Mouse (Mus musculus): ENCODE measurements at regions not wholly inside any gene's neighbourhood (a gene's known extent, or its start where the extent isn't known, plus 50 kb on each side); places are given as distances from the start of the nearest gene placed in this dataset.

- no peak for TF ChIP-seq KAT2A (conservative IDR thresholded peaks at IDR 0.05; ENCODE audit: low read depth, low read length)
- no peak for TF ChIP-seq MYC (IDR thresholded peaks at IDR 0.05; ENCODE audit: low read depth, low read length)
- TF ChIP-seq CTCF (IDR thresholded peaks at IDR 0.05 in 2 of 3, conservative IDR thresholded peaks at IDR 0.05 in 1 of 3; ENCODE audit: control insufficient read depth in 1 of 3, insufficient read depth in 1 of 3, low read depth in 2 of 3, low read length in 3 of 3, poor library complexity in 1 of 3, severe bottlenecking in 1 of 3) = no peak
- TF ChIP-seq SMC3 (IDR thresholded peaks at IDR 0.05; ENCODE audit: low read depth, low read length) = no peak
These were observed 128.5 kb downstream of the Pros1 start for GRCm38 (mm10) chr16:62982558-62982957.

Data from MEL (cell line).